Mouse (Mus musculus): Measurements from ENCODE around the gene Cstf1. TPM values are rescaled to one million over a fixed set of nuclear protein-coding genes. Genes with fewer than 3 reads are reported as not detected.

Gene Cstf1
- polyA plus RNA-seq (2014; fragmentation: Illumina TruSeq; extraction: RNeasy Lipid Tissue Mini Kit (QIAGEN cat#74804); ENCODE audit: insufficient read depth, low read depth, low replicate concordance), result 9.2 TPM

DNA sequence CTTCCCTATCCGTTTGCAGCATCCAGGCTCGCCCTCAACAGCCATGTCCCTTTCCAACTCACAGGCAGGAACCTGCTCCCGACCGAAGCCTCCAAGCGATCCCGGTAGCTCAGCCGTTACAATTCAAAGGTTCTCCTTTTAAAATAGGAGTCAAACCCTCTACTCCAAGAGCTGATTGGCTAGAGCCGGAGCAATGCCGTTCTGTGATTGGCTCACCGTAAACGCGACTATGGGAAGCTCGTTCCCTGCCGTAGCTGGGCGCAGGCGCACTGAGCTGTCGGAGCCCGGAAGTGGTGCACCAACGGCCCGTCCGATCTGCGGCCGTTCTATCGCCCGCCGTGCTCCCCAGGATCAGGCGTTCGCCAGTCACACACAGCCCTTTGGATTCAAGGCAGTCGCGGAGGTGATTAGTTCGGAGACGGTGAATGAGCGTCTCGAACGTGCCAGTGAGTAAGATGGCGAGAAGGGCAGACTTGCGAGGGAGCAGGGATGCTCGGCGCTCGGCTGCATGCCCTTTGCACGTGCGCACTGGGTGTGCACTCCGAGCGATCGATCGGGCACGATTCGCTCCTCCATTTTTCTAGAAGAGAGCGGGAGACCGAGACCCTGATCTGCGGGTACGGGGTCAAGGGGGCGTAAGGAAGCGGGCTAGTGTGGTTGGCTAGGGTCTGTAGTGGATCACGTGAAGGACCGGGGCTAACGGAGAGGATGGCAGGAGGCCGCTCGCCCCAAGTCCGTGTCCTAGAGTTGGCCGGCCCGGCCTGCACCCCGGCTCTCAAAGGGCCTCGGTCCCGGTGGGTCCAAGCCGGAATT is at the start of gene Cstf1, which contains the start of gene Aurka:
Gene Cstf1, plus strand, starts transcription at position 271 of the 813 bp plus-strand sequence.
Gene Aurka, minus strand, starts transcription at position 125 of the 813 bp plus-strand sequence.

DNA sequence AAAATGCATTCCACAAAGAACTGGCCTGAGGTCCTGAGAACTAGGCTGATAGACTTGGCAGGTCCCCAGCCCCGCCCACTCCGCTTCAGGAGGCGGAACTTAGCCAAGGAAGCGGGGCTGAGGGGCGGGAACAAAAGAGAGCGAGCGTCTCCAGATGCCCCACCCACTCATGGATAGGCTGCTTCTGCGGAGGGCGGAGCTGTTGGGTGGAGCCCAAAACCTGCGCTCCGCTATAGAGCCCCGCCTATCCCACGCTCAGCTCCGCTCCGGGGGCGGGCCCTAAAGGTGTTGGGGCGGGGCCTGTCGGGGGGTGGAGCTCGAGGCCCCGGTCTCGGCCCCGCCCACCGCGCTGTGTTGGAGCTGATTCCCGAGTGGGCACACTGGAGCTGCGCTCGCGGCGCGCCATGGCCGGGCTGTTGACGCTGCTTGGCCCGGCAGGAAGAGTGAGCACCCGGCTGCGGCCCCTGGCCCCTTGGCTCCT is 25.2 kb upstream of the Cstf1 start, which contains the start of gene Fam210b:
Gene Fam210b, plus strand, starts transcription at position 308 of the 481 bp plus-strand sequence.

DNA sequence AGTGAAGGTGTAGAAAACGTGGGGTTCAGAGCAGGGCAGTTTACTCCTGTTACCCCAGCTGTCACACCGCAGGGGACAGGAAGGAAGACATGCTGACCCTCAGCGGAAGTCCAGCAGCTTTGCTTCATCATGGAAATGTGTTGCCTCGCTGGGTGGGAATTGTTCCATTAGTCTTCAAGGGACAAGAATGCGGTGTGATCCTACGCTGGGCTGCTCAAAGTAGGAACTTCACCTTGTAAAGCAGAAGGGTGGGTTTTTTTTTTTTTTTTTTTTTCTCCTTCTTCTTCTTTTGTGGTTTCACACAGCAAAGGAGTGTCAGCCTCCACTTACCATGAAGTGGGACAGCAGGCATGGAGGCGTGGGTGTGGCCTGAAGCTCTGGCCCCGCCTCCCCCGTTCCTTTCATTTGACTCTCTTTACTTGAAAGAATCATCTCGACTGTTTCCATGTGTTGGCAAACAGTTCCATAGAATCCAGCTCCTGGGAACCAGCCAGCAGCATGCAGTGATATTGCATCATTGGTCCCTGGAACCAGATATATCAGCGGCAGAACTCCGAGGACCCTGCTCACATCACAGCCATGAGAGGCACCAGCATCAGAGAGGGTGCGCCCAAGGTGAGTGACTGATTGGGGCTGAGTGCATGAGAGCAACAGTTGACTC is 23.0 kb downstream of the Cstf1 start, which contains the start of gene Cass4:
Gene Cass4, plus strand, starts transcription at position 404 of the 661 bp plus-strand sequence.

Other genes with a start within 250 kb of the Cstf1 start
- gene Mc3r, start 122.2 kb upstream of the Cstf1 start, polyA plus RNA-seq (2014; fragmentation: Illumina TruSeq; extraction: RNeasy Lipid Tissue Mini Kit (QIAGEN cat#74804); ENCODE audit: insufficient read depth, low read depth, low replicate concordance), result not detected
- gene Fam210b, start 25.1 kb upstream of the Cstf1 start, polyA plus RNA-seq (2014; fragmentation: Illumina TruSeq; extraction: RNeasy Lipid Tissue Mini Kit (QIAGEN cat#74804); ENCODE audit: insufficient read depth, low read depth, low replicate concordance), result 14.8 TPM
- gene Aurka, start 146 bp upstream of the Cstf1 start, polyA plus RNA-seq (2014; fragmentation: Illumina TruSeq; extraction: RNeasy Lipid Tissue Mini Kit (QIAGEN cat#74804); ENCODE audit: insufficient read depth, low read depth, low replicate concordance), result 0.81 TPM
- gene Cass4, start 23.1 kb downstream of the Cstf1 start, polyA plus RNA-seq (2014; fragmentation: Illumina TruSeq; extraction: RNeasy Lipid Tissue Mini Kit (QIAGEN cat#74804); ENCODE audit: insufficient read depth, low read depth, low replicate concordance), result 3.8 TPM
- 54.3 TPM for gene Rtf2, start 69.9 kb downstream of the Cstf1 start, polyA plus RNA-seq (2014; fragmentation: Illumina TruSeq; extraction: RNeasy Lipid Tissue Mini Kit (QIAGEN cat#74804); ENCODE audit: insufficient read depth, low read depth, low replicate concordance)
- gene Gcnt7, start 87.9 kb downstream of the Cstf1 start, polyA plus RNA-seq (2014; fragmentation: Illumina TruSeq; extraction: RNeasy Lipid Tissue Mini Kit (QIAGEN cat#74804); ENCODE audit: insufficient read depth, low read depth, low replicate concordance), result not detected
- not detected for gene Fam209, start 101.8 kb downstream of the Cstf1 start, polyA plus RNA-seq (2014; fragmentation: Illumina TruSeq; extraction: RNeasy Lipid Tissue Mini Kit (QIAGEN cat#74804); ENCODE audit: insufficient read depth, low read depth, low replicate concordance)
- not detected for gene Tfap2c, start 178.9 kb downstream of the Cstf1 start, polyA plus RNA-seq (2014; fragmentation: Illumina TruSeq; extraction: RNeasy Lipid Tissue Mini Kit (QIAGEN cat#74804); ENCODE audit: insufficient read depth, low read depth, low replicate concordance)

Measured in lung, adult 10 weeks (tissue).